ENCODE assay signal across 8 mouse cellular contexts in genomic region chr14:79480624-79481338, GRCm38 (mm10). TPM values are rescaled to one million over a fixed set of nuclear protein-coding genes. Genes with fewer than 3 reads are reported as not detected.
DNase-seq lines count a peak whose midpoint lies in the region; ATAC-seq lines count a peak whose summit lies in the region.

Gene Elf1 (plus strand): TSS chr14:79481194.

- WGBS in embryonic facial prominence, embryonic 10.5 days: under 1% methylated on average over 89 of the region's 96 CpGs
- WGBS in midbrain, embryonic 11.5 days: under 1% methylated on average over 85 of the region's 96 CpGs

- no peaks in the 10 kb centered on the region for H3K9me3 ChIP-seq in embryonic facial prominence, embryonic 10.5 days
- H3K9me3 ChIP-seq in midbrain, embryonic 11.5 days (ENCODE audit: control insufficient read depth, low read length): no peaks in the 10 kb centered on the region

- H3K4me1 ChIP-seq in embryonic facial prominence, embryonic 10.5 days: peaks cover 37% of the 10 kb centered on the region
- H3K4me1 ChIP-seq in midbrain, embryonic 11.5 days (ENCODE audit: control insufficient read depth, insufficient read depth, low read length): peaks cover 15% of the 10 kb centered on the region

- peak; percentile 67 for ATAC-seq in granulocyte monocyte progenitor cell, adult 5-6 weeks (replicated peaks; ENCODE audit: poor library complexity, severe bottlenecking)
- peak; percentile 87 for ATAC-seq in midbrain, embryonic 11.5 days (ENCODE audit: low FRiP score)

- no peaks in the 10 kb centered on the region; the same call in 1 of the 2 replicates for H3K27me3 ChIP-seq in embryonic facial prominence, embryonic 10.5 days (replicated peaks; ENCODE audit: low read depth, poor library complexity, severe bottlenecking)
- H3K27me3 ChIP-seq in midbrain, embryonic 11.5 days (ENCODE audit: control insufficient read depth, insufficient read depth, low read length): no peaks in the 10 kb centered on the region

- intact Hi-C loops in left cerebral cortex, postnatal 4 days (cut with DNase I): loop anchor here (5.0 kb wide), 1 partner anchor 107 kb away; the partner anchor contains the start of gene Sugt1

- peak within 1 kb of the TSS; percentile 98 for H3K9ac ChIP-seq in midbrain, embryonic 11.5 days (ENCODE audit: low read length)

- peaks cover 37% of the 10 kb centered on the region for H3K36me3 ChIP-seq in embryonic facial prominence, embryonic 10.5 days (replicated peaks)
- no peaks in the 10 kb centered on the region; the same call in 1 of the 2 replicates for H3K36me3 ChIP-seq in midbrain, embryonic 11.5 days (ENCODE audit: control insufficient read depth, insufficient read depth, low read length)

- H3K4me3 ChIP-seq in embryonic facial prominence, embryonic 10.5 days: peak within 1 kb of the TSS; percentile 93
- H3K4me3 ChIP-seq in midbrain, embryonic 11.5 days (ENCODE audit: low read depth, low read length): peak within 1 kb of the TSS; percentile 89

- H3K27ac ChIP-seq in embryonic facial prominence, embryonic 10.5 days (replicated peaks): peak within 1 kb of the TSS; percentile 100
- peak within 1 kb of the TSS; percentile 100 for H3K27ac ChIP-seq in midbrain, embryonic 11.5 days (ENCODE audit: low read depth, low read length)

- DNase-seq in adrenal gland, postnatal 14 days: peak; percentile 98
- peak; percentile 93 for DNase-seq in embryonic facial prominence, embryonic 10.5 days (ENCODE audit: low spot score)
- DNase-seq in kidney, adult 11 months: peak; percentile 94
- peak; percentile 97 for DNase-seq in left cerebral cortex, postnatal 4 days
- peak; percentile 98 for DNase-seq in midbrain, embryonic 11.5 days (ENCODE audit: low spot score, missing footprints)
- DNase-seq in right cerebral cortex, postnatal 4 days: peak; percentile 96
- peak; percentile 93 for DNase-seq in yolk sac, embryonic 10.5 days (ENCODE audit: low spot score)

- peak within 1 kb of the TSS; percentile 68 for H3K4me2 ChIP-seq in midbrain, embryonic 11.5 days

RNA-seq across cellular contexts. Expression of gene Elf1, which starts in this region (rescaled TPM):
- 23.6 and 33.8 TPM in 2 replicates for total RNA-seq in adrenal gland, postnatal 14 days (2021)
- 5.4 and 5.9 TPM in 2 replicates for polyA plus RNA-seq in embryonic facial prominence, embryonic 10.5 days (2016; fragmentation: Nextera tagmentation; extraction: Ambion mirVana)
- total RNA-seq in granulocyte monocyte progenitor cell, adult 5-6 weeks (2014; fragmentation: Nextera tagmentation): 92.6 and 98.6 TPM in 2 replicates
- total RNA-seq in granulocyte monocyte progenitor cell, adult 5-6 weeks (2017): 178 and 188 TPM in 2 replicates
- total RNA-seq in left cerebral cortex, postnatal 4 days (2021): 1 to 10 TPM; 5.4 to 6.1 TPM
- polyA plus RNA-seq in midbrain, embryonic 11.5 days (2014; fragmentation: Nextera tagmentation; extraction: Ambion mirVana): 5.9 and 8.3 TPM in 2 replicates

Comparison
In these comparisons a context has a peak if more than half of its experiments do, and no peak if none do; other contexts are left out.
1. Peak in every context shown above with its lines: DNase-seq, ATAC-seq, H3K4me3 ChIP-seq and H3K27ac ChIP-seq.